Mouse (Mus musculus) testis, postnatal 10 days (tissue): ENCODE results near the gene Olfr1318.

Experiments
- DNase-seq: peaks from one replicate; pipeline ENCODE4 v3.0.0; 2021; ENCODE audit warnings: low spot score

The Olfr1318 gene

DNA sequence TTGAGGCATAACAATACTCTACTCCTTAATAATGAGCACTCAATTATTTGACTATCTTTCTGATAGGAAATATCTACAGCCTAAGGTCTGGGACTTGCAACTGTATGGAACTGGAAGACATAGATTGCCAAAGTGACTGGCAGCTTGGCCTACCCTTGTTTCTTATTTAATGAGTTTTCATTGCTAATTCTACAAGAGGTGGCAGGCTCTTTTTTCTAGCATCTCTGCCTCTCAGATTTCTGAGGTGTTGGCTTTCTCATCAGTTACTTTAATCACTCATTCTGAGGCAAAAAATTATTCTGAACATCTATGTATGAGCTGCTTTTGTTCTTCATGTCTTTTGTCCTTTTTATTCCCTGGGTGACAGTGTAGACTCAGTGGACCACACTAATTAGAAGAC lies at the start of gene Olfr1318:
TSS of gene Olfr1318 (plus strand) at position 301 of the 400 bp plus-strand sequence.
- no peak for DNase-seq

DNA sequence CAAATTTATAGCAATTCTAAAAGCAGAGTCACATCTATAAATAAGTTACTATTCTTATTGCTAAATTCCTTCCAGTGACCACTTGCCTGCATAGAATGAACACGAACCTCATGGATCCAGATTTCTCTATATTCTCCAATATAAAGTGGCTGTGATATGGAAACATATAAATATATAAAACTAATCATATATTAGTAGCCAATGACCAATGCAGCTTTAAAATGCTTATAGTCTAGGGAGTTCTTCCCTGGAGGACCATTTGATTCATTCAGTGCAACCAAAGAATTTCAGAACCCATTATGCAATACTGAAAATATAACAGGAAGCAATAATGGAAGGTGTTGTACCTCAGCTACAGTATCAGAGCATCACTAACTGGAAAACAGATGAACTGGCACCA lies 38.7 kb upstream of the Olfr1318 start, which contains the start of gene Olfr1315-ps1:
TSS of gene Olfr1315-ps1 (minus strand) at position 101 of the 400 bp plus-strand sequence.
- no peak for DNase-seq

DNA sequence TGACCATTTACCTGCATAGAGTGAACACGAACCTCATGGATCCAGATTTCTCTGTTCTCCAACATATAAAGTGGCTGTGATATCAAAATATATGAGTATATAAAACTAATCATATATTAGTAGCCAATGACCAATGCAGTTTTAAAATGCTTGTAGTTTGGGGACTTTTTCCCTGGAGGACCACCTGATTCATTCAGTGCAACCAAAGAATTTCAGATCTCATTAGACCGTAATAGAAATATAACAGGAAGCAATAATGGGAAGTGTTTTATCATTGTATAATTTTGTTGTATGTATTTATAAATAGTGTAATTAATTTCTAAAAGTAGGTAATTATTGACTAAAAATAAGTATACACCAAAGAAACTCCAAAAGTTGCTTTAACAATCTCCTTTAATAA lies 19.1 kb upstream of the Olfr1318 start, which contains the start of gene Olfr1316:
TSS of gene Olfr1316 (minus strand) at position 101 of the 400 bp plus-strand sequence.
- DNase-seq, result no peak

DNA sequence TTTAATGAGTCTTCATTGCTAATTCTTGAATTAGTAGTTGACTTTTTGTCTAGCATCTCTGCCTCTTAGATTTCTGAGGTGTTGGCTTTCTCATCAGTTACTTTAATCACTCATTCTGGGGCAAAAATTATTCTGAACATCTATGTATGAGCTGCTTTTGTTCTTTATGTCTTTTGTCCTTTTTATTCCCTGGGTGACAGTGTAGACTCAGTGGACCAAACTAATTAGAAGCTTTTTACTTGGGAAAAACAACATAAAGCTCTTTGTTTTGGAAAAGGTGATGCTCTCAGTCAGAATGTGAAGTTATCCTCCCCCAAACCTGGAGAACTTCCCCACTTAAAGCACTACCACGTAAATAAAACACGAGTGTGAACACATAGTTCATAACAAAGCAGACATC lies 14.0 kb upstream of the Olfr1318 start, which contains the start of gene Olfr1317:
TSS of gene Olfr1317 (plus strand) at position 301 of the 400 bp plus-strand sequence.
- DNase-seq, result no peak

DNA sequence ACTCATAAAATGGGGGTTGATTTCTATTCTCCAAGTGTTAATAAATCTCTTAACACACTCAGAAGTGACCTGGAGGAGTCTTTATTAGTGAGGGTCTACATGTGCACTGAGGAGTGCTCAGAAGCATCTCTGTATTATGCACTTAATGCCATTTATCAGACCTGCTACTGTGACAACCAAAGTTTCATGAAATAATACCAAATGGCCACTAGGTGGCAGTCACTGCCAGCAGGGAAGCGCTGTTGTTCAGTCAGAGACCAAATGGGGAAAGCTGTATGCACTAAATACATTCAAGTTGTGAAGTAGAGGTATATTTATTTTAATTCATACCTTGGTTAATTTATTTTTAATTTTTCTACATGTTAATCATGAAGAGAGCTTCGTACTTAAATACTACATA lies 42.9 kb downstream of the Olfr1318 start:
- DNase-seq, result no peak

DNA sequence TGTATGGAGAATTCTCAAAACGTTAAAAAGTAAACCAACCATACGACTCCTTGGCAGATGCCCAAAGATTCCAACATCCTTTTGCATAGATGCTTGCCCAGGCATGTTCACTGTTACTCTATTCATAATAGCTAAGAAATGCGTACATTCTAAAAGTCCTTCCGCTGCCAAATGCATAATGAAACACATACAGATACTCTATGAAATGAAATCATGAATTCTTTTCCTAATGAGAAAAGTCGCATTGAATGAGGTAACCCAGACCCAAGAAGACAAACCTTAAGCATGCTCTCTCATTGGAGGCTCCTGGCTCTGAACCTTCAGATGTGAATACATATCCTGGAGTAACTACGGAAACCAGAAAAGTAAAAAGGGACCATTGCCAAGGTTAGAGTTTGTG lies 49.1 kb downstream of the Olfr1318 start:
- no peak for DNase-seq
